Mouse (Mus musculus) cerebellum, adult (tissue): ENCODE results near the gene Ptger2.

Source experiments
- ATAC-seq: cut with Nextera tagmentation; 2 replicates; pipeline ENCODE4 v1.9.2; 2017; ENCODE audit warnings: mild to moderate bottlenecking, moderate library complexity, mixed read lengths; ENCODE audit not compliant: insufficient number of reproducible peaks, low FRiP score, low TSS enrichment

The Ptger2 gene

GRCm38 (mm10) chr14:45040851-45041475 is 53.0 kb downstream of the Ptger2 start:
- no peak for ATAC-seq

- ATAC-seq = no peak
These were observed 60.1 kb downstream of the Ptger2 start for GRCm38 (mm10) chr14:45048128-45048527.

GRCm38 (mm10) chr14:45049689-45050418 is 61.9 kb downstream of the Ptger2 start:
- no peak for ATAC-seq

GRCm38 (mm10) chr14:45050419-45050776 is 62.4 kb downstream of the Ptger2 start:
- no peak for ATAC-seq

GRCm38 (mm10) chr14:45051116-45051515 is 63.1 kb downstream of the Ptger2 start:
- ATAC-seq = no peak
